Mouse (Mus musculus): ENCODE measurements around the gene Vmn1r87. TPM values are rescaled to one million over a fixed set of nuclear protein-coding genes. Genes with fewer than 3 reads are reported as not detected.

Vmn1r87 gene
- polyA plus RNA-seq (2017; shearing (Covaris generic)), result under 1 TPM in 1 of 2 experiments, not detected in 1; 0.25 TPM

GRCm38 (mm10) chr7:13140057-13140456 is at the start of gene Vmn1r87:
TSS of gene Vmn1r87 (minus strand) at chr7:13140157.
- ATAC-seq, result no peak

- no peak for ATAC-seq
Measured at GRCm38 (mm10) chr7:13159268-13159667, 19.3 kb upstream of the Vmn1r87 start, which contains the start of gene Vmn1r88. TSS of gene Vmn1r88 (plus strand) at chr7:13159568.

GRCm38 (mm10) chr7:13137340-13137739 is 2.6 kb downstream of the Vmn1r87 start:
- ATAC-seq, result no peak

- no peak for ATAC-seq
Measured at GRCm38 (mm10) chr7:13131856-13132255, 8.1 kb downstream of the Vmn1r87 start.

GRCm38 (mm10) chr7:13123554-13124153 is 16.3 kb downstream of the Vmn1r87 start:
- peak; percentile 49 for ATAC-seq

GRCm38 (mm10) chr7:13119817-13120216 is 20.1 kb downstream of the Vmn1r87 start, which contains the start of gene Vmn1r86:
TSS of gene Vmn1r86 (minus strand) at chr7:13119917.
- ATAC-seq, result no peak

- ATAC-seq, result no peak
Measured at GRCm38 (mm10) chr7:13095073-13095472, 44.9 kb downstream of the Vmn1r87 start, which contains the start of gene Vmn1r85. TSS of gene Vmn1r85 (minus strand) at chr7:13095173.

Other genes starting within 250 kb of the Vmn1r87 start
- 10 to 100 TPM in 1 of 2 experiments, 1 to 10 TPM in 1; 6.6 to 10.9 TPM for gene Zscan22, start 242.3 kb downstream of the Vmn1r87 start, polyA plus RNA-seq (2017; shearing (Covaris generic))
- gene Rps5, start 217.9 kb downstream of the Vmn1r87 start, polyA plus RNA-seq (2017; shearing (Covaris generic)), result 1,000 to 10,000 TPM; 2,813 to 3,009 TPM
- not detected for gene Rnf225, start 212.7 kb downstream of the Vmn1r87 start, polyA plus RNA-seq (2017; shearing (Covaris generic))
- gene Zfp324, start 174.3 kb downstream of the Vmn1r87 start, polyA plus RNA-seq (2017; shearing (Covaris generic)), result 1 to 10 TPM; 2.4 to 3.4 TPM
- 1 to 10 TPM; 2.6 to 3.3 TPM for gene Zfp446, start 162.3 kb downstream of the Vmn1r87 start, polyA plus RNA-seq (2017; shearing (Covaris generic))
- gene Slc27a5, start 142.0 kb downstream of the Vmn1r87 start, polyA plus RNA-seq (2017; shearing (Covaris generic)), result under 1 TPM in 1 of 2 experiments, not detected in 1; 0.29 TPM
- gene Trim28, start 141.0 kb downstream of the Vmn1r87 start, polyA plus RNA-seq (2017; shearing (Covaris generic)), result 10 to 100 TPM; 45.5 to 59.4 TPM
- 1 to 10 TPM; 4.6 to 7.0 TPM for gene Zbtb45, start 130.1 kb downstream of the Vmn1r87 start, polyA plus RNA-seq (2017; shearing (Covaris generic))
- 100 to 1,000 TPM; 300 to 349 TPM for gene Chmp2a, start 105.3 kb downstream of the Vmn1r87 start, polyA plus RNA-seq (2017; shearing (Covaris generic))
- 10 to 100 TPM; 15.3 to 16.9 TPM for gene Ube2m, start 101.9 kb downstream of the Vmn1r87 start, polyA plus RNA-seq (2017; shearing (Covaris generic))
- gene Mzf1, start 85.4 kb downstream of the Vmn1r87 start, polyA plus RNA-seq (2017; shearing (Covaris generic)), result under 1 TPM; 0.45 to 0.46 TPM
- gene Vmn1r85, start 45.0 kb downstream of the Vmn1r87 start, polyA plus RNA-seq (2017; shearing (Covaris generic)), result under 1 TPM in 1 of 2 experiments, not detected in 1; 0.08 TPM
- gene Vmn1r86, start 20.2 kb downstream of the Vmn1r87 start, polyA plus RNA-seq (2017; shearing (Covaris generic)), result not detected
- under 1 TPM in 1 of 2 experiments, not detected in 1; 0.15 TPM for gene Vmn1r88, start 19.4 kb upstream of the Vmn1r87 start, polyA plus RNA-seq (2017; shearing (Covaris generic))
- gene Vmn1r89, start 72.9 kb upstream of the Vmn1r87 start, polyA plus RNA-seq (2017; shearing (Covaris generic)), result not detected
- 10 to 100 TPM; 39.0 to 50.7 TPM for gene Lig1, start 137.1 kb upstream of the Vmn1r87 start, polyA plus RNA-seq (2017; shearing (Covaris generic))
- 1 to 10 TPM; 1.9 to 2.2 TPM for gene Zswim9, start 138.6 kb upstream of the Vmn1r87 start, polyA plus RNA-seq (2017; shearing (Covaris generic))
- gene Pla2g4c, start 184.5 kb upstream of the Vmn1r87 start, polyA plus RNA-seq (2017; shearing (Covaris generic)), result under 1 TPM; 0.41 to 0.61 TPM